Mouse (Mus musculus) CH12.LX (cell line): ENCODE data around the gene Trpt1. TPM values are rescaled to one million over a fixed set of nuclear protein-coding genes. Genes with fewer than 3 reads are reported as not detected.

Experiments
- DNase-seq: peaks from one replicate; pipeline ENCODE4 v3.0.0-alpha.2; 2013; ENCODE audit errors: extremely low read depth
- H3K27ac ChIP-seq: 2 replicates; pipeline ENCODE4 v1.5.1; 2012; ENCODE audit warnings: low read depth, mild to moderate bottlenecking, control low read depth, moderate library complexity; ENCODE audit not compliant: insufficient read depth
- H3K27me3 ChIP-seq: replicated peaks from 2 replicates; pipeline ENCODE3; 2012; ENCODE audit warnings: inconsistent platforms
- H3K36me3 ChIP-seq, 2 experiments: replicated peaks in 1 of 2; 2 replicates each; pipeline versions ENCODE3 to v1.6.1; 2012; ENCODE audit warnings: inconsistent platforms in 1 of 2, low read length in 1 of 2, mild to moderate bottlenecking in 1 of 2, mixed read lengths in 1 of 2, moderate library complexity in 1 of 2; ENCODE audit not compliant: control insufficient read depth in 1 of 2, insufficient read depth in 1 of 2
- H3K4me1 ChIP-seq, 2 experiments: 2 replicates each; pipeline ENCODE4 v1.6.1; 2012; ENCODE audit warnings: inconsistent platforms in 1 of 2, moderate library complexity in 1 of 2; ENCODE audit not compliant: insufficient read depth in 2 of 2, control insufficient read depth in 1 of 2
- H3K4me2 ChIP-seq: 2 replicates; pipeline ENCODE4 v1.6.1; 2012; ENCODE audit warnings: low read depth, mild to moderate bottlenecking, control low read depth; ENCODE audit not compliant: poor library complexity, insufficient read depth, severe bottlenecking
- H3K4me3 ChIP-seq, 3 experiments: fragments of 150-350 bp in 1 of 3; sonication (generic) in 1 of 3; replicated peaks in 1 of 3; 2 replicates each; pipeline versions ENCODE3 to v1.5.1; 2011 to 2012; ENCODE audit warnings: low read depth in 2 of 3, low read length in 2 of 3, mild to moderate bottlenecking in 2 of 3, moderate library complexity in 2 of 3, control low read depth in 1 of 3, improper control_type of control experiment in 1 of 3, inconsistent platforms in 1 of 3, mixed read lengths in 1 of 3; ENCODE audit not compliant: poor library complexity in 1 of 3
- H3K79me2 ChIP-seq: replicated peaks from 2 replicates; pipeline ENCODE4 v1.6.1; 2012; ENCODE audit warnings: mild to moderate bottlenecking, moderate library complexity; ENCODE audit not compliant: control insufficient read depth, poor library complexity, insufficient read depth, severe bottlenecking; ENCODE audit errors: extremely low read depth
- H3K9ac ChIP-seq: 2 replicates; pipeline ENCODE4 v1.6.1; 2012; ENCODE audit warnings: low read depth, mild to moderate bottlenecking, control low read depth, moderate library complexity; ENCODE audit not compliant: insufficient read depth
- H3K9me3 ChIP-seq: replicated peaks from 2 replicates; pipeline ENCODE3; 2012; ENCODE audit warnings: low read length, inconsistent platforms, mixed read lengths
- BHLHE40 ChIP-seq: IDR thresholded peaks from 2 replicates; pipeline ENCODE4 v1.6.1; 2011; ENCODE audit warnings: mild to moderate bottlenecking, low read depth, low read length, improper control_type of control experiment
- CHD1 ChIP-seq: IDR thresholded peaks from 2 replicates; pipeline ENCODE4 v1.6.1; 2012; ENCODE audit warnings: low read depth, low read length, improper control_type of control experiment, inconsistent platforms
- CHD2 ChIP-seq: IDR thresholded peaks from 2 replicates; pipeline ENCODE4 v1.6.1; 2011; ENCODE audit warnings: low read length, improper control_type of control experiment
- E2F4 ChIP-seq: IDR thresholded peaks from 2 replicates; pipeline ENCODE4 v1.6.1; 2011; ENCODE audit warnings: low read depth, low read length, improper control_type of control experiment; ENCODE audit not compliant: insufficient replicate concordance
- ELF1 ChIP-seq: IDR thresholded peaks from 2 replicates; pipeline ENCODE4 v1.6.1; 2014; ENCODE audit warnings: low read depth, mild to moderate bottlenecking, inconsistent platforms, low read length, improper control_type of control experiment
- HCFC1 ChIP-seq: IDR thresholded peaks from 2 replicates; pipeline ENCODE4 v1.6.1; 2012; ENCODE audit warnings: low read depth, mild to moderate bottlenecking, inconsistent platforms, low read length, improper control_type of control experiment
- JUND ChIP-seq: conservative IDR thresholded peaks from 2 replicates; pipeline ENCODE4 v1.6.1; 2011; ENCODE audit warnings: low read depth, low read length, improper control_type of control experiment
- MAFK ChIP-seq: IDR thresholded peaks from 2 replicates; pipeline ENCODE4 v1.6.1; 2011; ENCODE audit warnings: low read length, improper control_type of control experiment; ENCODE audit not compliant: insufficient replicate concordance
- MXI1 ChIP-seq: IDR thresholded peaks from 2 replicates; pipeline ENCODE4 v1.6.1; 2011; ENCODE audit warnings: mild to moderate bottlenecking, low read depth, low read length, improper control_type of control experiment
- MYC ChIP-seq: IDR thresholded peaks from 2 replicates; pipeline ENCODE4 v1.6.1; 2011; ENCODE audit warnings: low read depth, mild to moderate bottlenecking, improper control_type of control experiment, low read length
- NELFE ChIP-seq: IDR thresholded peaks from 2 replicates; pipeline ENCODE4 v1.6.1; 2011; ENCODE audit warnings: low read depth, low read length, improper control_type of control experiment
- NRF1 ChIP-seq: IDR thresholded peaks from 2 replicates; pipeline ENCODE4 v1.6.1; 2014; ENCODE audit warnings: low read depth, mild to moderate bottlenecking, inconsistent platforms, low read length, improper control_type of control experiment, moderate library complexity
- PAX5 ChIP-seq: IDR thresholded peaks from 2 replicates; pipeline ENCODE4 v1.6.1; 2012; ENCODE audit warnings: low read length, inconsistent platforms, mixed read lengths
- POLR2A ChIP-seq: IDR thresholded peaks from 2 replicates; pipeline ENCODE4 v1.6.1; 2011; ENCODE audit warnings: low read depth, mild to moderate bottlenecking, improper control_type of control experiment, low read length
- RCOR1 ChIP-seq: conservative IDR thresholded peaks from 2 replicates; pipeline ENCODE4 v1.6.1; 2012; ENCODE audit warnings: low read depth, mild to moderate bottlenecking, inconsistent platforms, low read length, improper control_type of control experiment
- SIN3A ChIP-seq: IDR thresholded peaks from 2 replicates; pipeline ENCODE4 v1.6.1; 2012; ENCODE audit warnings: low read length, improper control_type of control experiment, inconsistent platforms
- SMC3 ChIP-seq: IDR thresholded peaks from 2 replicates; pipeline ENCODE4 v1.6.1; 2011; ENCODE audit warnings: low read depth, low read length, improper control_type of control experiment
- TCF12 ChIP-seq: IDR thresholded peaks from 2 replicates; pipeline ENCODE4 v1.6.1; 2014; ENCODE audit warnings: low read depth, mild to moderate bottlenecking, inconsistent platforms, low read length, improper control_type of control experiment
- USF2 ChIP-seq: conservative IDR thresholded peaks from 2 replicates; pipeline ENCODE4 v1.6.1; 2011; ENCODE audit warnings: low read depth, low read length, improper control_type of control experiment
- ZC3H11A ChIP-seq: IDR thresholded peaks from 2 replicates; pipeline ENCODE4 v1.6.1; 2012; ENCODE audit warnings: low read depth, mild to moderate bottlenecking, inconsistent platforms, low read length, improper control_type of control experiment
- ZKSCAN1 ChIP-seq: IDR thresholded peaks from 2 replicates; pipeline ENCODE4 v1.6.1; 2012; ENCODE audit warnings: low read depth, inconsistent platforms, low read length, improper control_type of control experiment, borderline replicate concordance
- ZMIZ1 ChIP-seq: IDR thresholded peaks from 2 replicates; pipeline ENCODE4 v1.6.1; 2012; ENCODE audit warnings: low read depth, mild to moderate bottlenecking, inconsistent platforms, low read length, improper control_type of control experiment
- dilution Hi-C: fragments of 300-500 bp; cut with MboI; formaldehyde crosslinking; loops from 2 replicates; pipeline ENCODE4 v1.14.3; 2020; ENCODE audit warnings: low sequenced_read_pairs; ENCODE audit not compliant: extremely low pct_unique_long_range_greater_than_20kb, extremely low pct_ligation_motif_present
- in situ Hi-C: fragments of 300-500 bp; cut with MboI; formaldehyde crosslinking; loops from 3 replicates; pipeline ENCODE4 v1.14.3; 2019; ENCODE audit warnings: low sequenced_read_pairs, low pct_ligation_motif_present, low pct_unique_long_range_greater_than_20kb, mixed read lengths
- polyA plus RNA-seq: library from polyadenylated mRNA; unstranded; fragments of >175 nt; gene quantifications from 2 replicates; pipeline ENCODE4 v1.2.1, GENCODE M21; 2012; ENCODE audit warnings: low read depth; ENCODE audit not compliant: insufficient read length
- total RNA-seq, 2 experiments: library from RNA; depleted of rRNA; stranded (reverse); fragments of 300-350 nt in 1 of 2; fragments of >200 nt in 1 of 2; gene quantifications; 2 replicates each; pipeline ENCODE4 v1.2.3; 2012 to 2014

Trpt1 gene
- 4.1 and 4.7 TPM in 2 replicates for total RNA-seq (2012; rRNA removed)
- 2.8 and 3.4 TPM in 2 replicates for total RNA-seq (2014; rRNA removed)
- polyA plus RNA-seq = 2.1 and 3.1 TPM in 2 replicates

GRCm38 (mm10) chr19:6996006-6996405 lies at the start of gene Trpt1, which contains the start of gene Nudt22:
TSS of gene Trpt1 (plus strand) at chr19:6996131.
TSS of gene Nudt22 (minus strand) at chr19:6996117.
- dilution Hi-C loops = no loop called here
- peak within 1 kb of the TSS; percentile 67 for H3K4me2 ChIP-seq
- H3K79me2 ChIP-seq = no peaks in the 10 kb centered on the region
- TF ChIP-seq SIN3A (peak; percentile 54; the same call in 1 of the 2 replicates), TCF12 (peak; percentile 22; the same call in 1 of the 2 replicates), NELFE (0 out of 2 replicates have a peak, but pooled peaks have one; percentile 49), ZMIZ1 (0 out of 2 replicates have a peak, but pooled peaks have one; percentile 4), SMC3 (no peak), JUND (no peak), ELF1 (peak; percentile 78), HCFC1 (peak; percentile 54), POLR2A (peak; percentile 61; the same call in 1 of the 2 replicates)
- TF ChIP-seq, all 38 proteins: peak for 7
- peak within 1 kb of the TSS; percentile 62 for H3K9ac ChIP-seq
- peaks cover 25 to 33% of the 10 kb centered on the region in 2 experiments for H3K36me3 ChIP-seq
- H3K4me1 ChIP-seq = peaks cover 4 to 56% of the 10 kb centered on the region in 2 experiments
- peak; percentile 83 for DNase-seq
- H3K4me3 ChIP-seq = peak within 1 kb of the TSS; percentile 63 to 90 (median 69)
- in situ Hi-C loops = no loop called here
- no peak within 1 kb of the TSS for H3K27ac ChIP-seq
- H3K27me3 ChIP-seq = no peaks in the 10 kb centered on the region
- H3K9me3 ChIP-seq = no peaks in the 10 kb centered on the region

GRCm38 (mm10) chr19:6947742-6948141 lies 48.2 kb upstream of the Trpt1 start:
- Histone ChIP-seq H3K4me1 (peaks cover 5 to 17% of the 10 kb centered on the region in 2 experiments), H3K27me3 (no peaks in the 10 kb centered on the region), H3K9me3 (no peaks in the 10 kb centered on the region), H3K27ac (no peak overlapping the region), H3K4me2 (no peak overlapping the region)
- dilution Hi-C loops = no loop called here
- no peak for DNase-seq
- in situ Hi-C loops = no loop called here
- TF ChIP-seq ELF1 = no peak
- TF ChIP-seq, all 38 proteins: peak for 0
- Histone ChIP-seq H3K4me3 (no peak overlapping the region), H3K36me3 (peaks cover 9 to 72% of the 10 kb centered on the region in 2 experiments), H3K9ac (no peak overlapping the region), H3K79me2 (no peaks in the 10 kb centered on the region)

- TF ChIP-seq CHD1 (no peak), SMC3 (no peak), RCOR1 (no peak), ELF1 (no peak), NELFE (no peak), CHD2 (no peak), MYC (no peak), ZC3H11A (no peak), E2F4 (no peak), ZMIZ1 (no peak), POLR2A (no peak), SIN3A (no peak), PAX5 (no peak), BHLHE40 (no peak), NRF1 (no peak), MXI1 (no peak), USF2 (no peak), MAFK (no peak), ZKSCAN1 (no peak)
- Histone ChIP-seq H3K9ac (no peak overlapping the region), H3K4me3 (no peak overlapping the region), H3K9me3 (no peaks in the 10 kb centered on the region), H3K36me3 (peaks cover 9 to 76% of the 10 kb centered on the region in 2 experiments), H3K79me2 (no peaks in the 10 kb centered on the region), H3K27me3 (no peaks in the 10 kb centered on the region), H3K4me2 (no peak overlapping the region), H3K27ac (no peak overlapping the region), H3K4me1 (peaks cover 3 to 13% of the 10 kb centered on the region in 2 experiments; a peak in 2 of 4 replicates)
- dilution Hi-C loops = no loop called here
- in situ Hi-C loops = no loop called here
- DNase-seq = no peak
Observed at GRCm38 (mm10) chr19:6948186-6948585, 47.7 kb upstream of the Trpt1 start.
